Mouse (Mus musculus): ENCODE data around the gene Pon1. TPM values are rescaled to one million over a fixed set of nuclear protein-coding genes. Genes with fewer than 3 reads are reported as not detected.

Pon1 gene
- total and polyA plus RNA-seq, 3 experiments = 0.63 to 3.7 TPM; not detected in 1

GRCm38 (mm10) chr6:5177967-5178891, 15.5 kb downstream of the Pon1 start:
- no peak for DNase-seq
- Histone ChIP-seq H3K9ac (ENCODE audit: low read depth, low read length) (no peak overlapping the region), H3K79me2 (replicated peaks; ENCODE audit: control insufficient read depth, insufficient read depth, low read length) (no peaks in the 10 kb centered on the region), H3K27me3 (ENCODE audit: control insufficient read depth, insufficient read depth, low read length) (no peaks in the 10 kb centered on the region), H3K36me3 (ENCODE audit: control insufficient read depth, insufficient read depth, low read length) (no peaks in the 10 kb centered on the region), H3K27ac (no peak overlapping the region), H3K4me1 (ENCODE audit: control insufficient read depth, insufficient read depth, low read length) (no peaks in the 10 kb centered on the region), H3K4me3 (no peak overlapping the region)
- WGBS = 63% methylated on average over 19 of the region's 19 CpGs
- no peak for TF ChIP-seq POLR2A (IDR thresholded peaks at IDR 0.05; ENCODE audit: insufficient read depth, low read depth, low read length)
- TF ChIP-seq CTCF (IDR thresholded peaks at IDR 0.05) = no peak
- TF ChIP-seq EP300 (IDR thresholded peaks at IDR 0.05; ENCODE audit: insufficient read depth, low read depth, low read length) = no peak
- intact Hi-C loops (cut with DNase I) = no loop called here

- Histone ChIP-seq H3K79me2 (replicated peaks; ENCODE audit: control insufficient read depth, insufficient read depth, low read length) (no peaks in the 10 kb centered on the region), H3K9ac (ENCODE audit: low read depth, low read length) (no peak overlapping the region), H3K4me1 (ENCODE audit: control insufficient read depth, insufficient read depth, low read length) (no peaks in the 10 kb centered on the region), H3K27me3 (ENCODE audit: control insufficient read depth, insufficient read depth, low read length) (no peaks in the 10 kb centered on the region), H3K27ac (no peak overlapping the region), H3K36me3 (ENCODE audit: control insufficient read depth, insufficient read depth, low read length) (no peaks in the 10 kb centered on the region), H3K4me3 (no peak overlapping the region)
- 88% methylated on average over 10 of the region's 10 CpGs for WGBS
- intact Hi-C loops (cut with DNase I) = no loop called here
- DNase-seq = no peak
- TF ChIP-seq POLR2A (IDR thresholded peaks at IDR 0.05; ENCODE audit: insufficient read depth, low read depth, low read length) (no peak), EP300 (IDR thresholded peaks at IDR 0.05; ENCODE audit: insufficient read depth, low read depth, low read length) (no peak), CTCF (IDR thresholded peaks at IDR 0.05) (no peak)
Observed at GRCm38 (mm10) chr6:5174179-5174812, 19.4 kb downstream of the Pon1 start.

- no peaks in the 10 kb centered on the region for H3K36me3 ChIP-seq (ENCODE audit: control insufficient read depth, insufficient read depth, low read length)
- no peak for DNase-seq
- no peaks in the 10 kb centered on the region for H3K27me3 ChIP-seq (ENCODE audit: control insufficient read depth, insufficient read depth, low read length)
- WGBS = 72% methylated on average over 9 of the region's 9 CpGs
- intact Hi-C loops (cut with DNase I) = no loop called here
- no peak for TF ChIP-seq CTCF (IDR thresholded peaks at IDR 0.05)
- TF ChIP-seq EP300 (IDR thresholded peaks at IDR 0.05; ENCODE audit: insufficient read depth, low read depth, low read length) = no peak
- TF ChIP-seq POLR2A (IDR thresholded peaks at IDR 0.05; ENCODE audit: insufficient read depth, low read depth, low read length) = no peak
- H3K4me1 ChIP-seq (ENCODE audit: control insufficient read depth, insufficient read depth, low read length) = no peaks in the 10 kb centered on the region
- H3K4me3 ChIP-seq = no peak overlapping the region
- no peaks in the 10 kb centered on the region for H3K79me2 ChIP-seq (replicated peaks; ENCODE audit: control insufficient read depth, insufficient read depth, low read length)
- no peak overlapping the region for H3K27ac ChIP-seq
- no peak overlapping the region for H3K9ac ChIP-seq (ENCODE audit: low read depth, low read length)
Observed at GRCm38 (mm10) chr6:5172571-5172970, 21.2 kb downstream of the Pon1 start.

GRCm38 (mm10) chr6:5171418-5171817, 22.3 kb downstream of the Pon1 start:
- no peak overlapping the region for H3K9ac ChIP-seq (ENCODE audit: low read depth, low read length)
- no peaks in the 10 kb centered on the region for H3K27me3 ChIP-seq (ENCODE audit: control insufficient read depth, insufficient read depth, low read length)
- no peak overlapping the region for H3K27ac ChIP-seq
- intact Hi-C loops (cut with DNase I) = no loop called here
- H3K79me2 ChIP-seq (replicated peaks; ENCODE audit: control insufficient read depth, insufficient read depth, low read length) = no peaks in the 10 kb centered on the region
- no peak for TF ChIP-seq CTCF (IDR thresholded peaks at IDR 0.05)
- no peak for TF ChIP-seq EP300 (IDR thresholded peaks at IDR 0.05; ENCODE audit: insufficient read depth, low read depth, low read length)
- no peak for TF ChIP-seq POLR2A (IDR thresholded peaks at IDR 0.05; ENCODE audit: insufficient read depth, low read depth, low read length)
- 83% methylated on average over 4 of the region's 4 CpGs for WGBS
- no peaks in the 10 kb centered on the region for H3K36me3 ChIP-seq (ENCODE audit: control insufficient read depth, insufficient read depth, low read length)
- H3K4me1 ChIP-seq (ENCODE audit: control insufficient read depth, insufficient read depth, low read length) = no peaks in the 10 kb centered on the region
- H3K4me3 ChIP-seq = no peak overlapping the region
- no peak for DNase-seq

- Histone ChIP-seq H3K9ac (ENCODE audit: low read depth, low read length) (no peak overlapping the region), H3K27me3 (ENCODE audit: control insufficient read depth, insufficient read depth, low read length) (no peaks in the 10 kb centered on the region), H3K4me3 (no peak overlapping the region), H3K27ac (no peak overlapping the region), H3K36me3 (ENCODE audit: control insufficient read depth, insufficient read depth, low read length) (no peaks in the 10 kb centered on the region), H3K4me1 (ENCODE audit: control insufficient read depth, insufficient read depth, low read length) (no peaks in the 10 kb centered on the region; the same call in 1 of the 2 replicates), H3K79me2 (replicated peaks; ENCODE audit: control insufficient read depth, insufficient read depth, low read length) (no peaks in the 10 kb centered on the region)
- intact Hi-C loops (cut with DNase I) = no loop called here
- TF ChIP-seq POLR2A (IDR thresholded peaks at IDR 0.05; ENCODE audit: insufficient read depth, low read depth, low read length) = no peak
- TF ChIP-seq EP300 (IDR thresholded peaks at IDR 0.05; ENCODE audit: insufficient read depth, low read depth, low read length) = no peak
- WGBS = 71% methylated on average over 9 of the region's 9 CpGs
- no peak for DNase-seq
Observed at GRCm38 (mm10) chr6:5168158-5168557, 25.6 kb downstream of the Pon1 start.

Measured in heart, adult 2 months (tissue).